Mouse (Mus musculus): ENCODE measurements at regions not wholly inside any gene's neighbourhood (a gene's known extent, or its start where the extent isn't known, plus 50 kb on each side); places are given as distances from the start of the nearest gene placed in this dataset.
"Not testable (repeated sequence)": the region's sequence is repeated elsewhere in the genome, so short reads cannot be mapped to it uniquely, and the experiment has no call there.

- not testable (repeated sequence) for TF ChIP-seq CTCF (IDR thresholded peaks at IDR 0.05; ENCODE audit: borderline replicate concordance, insufficient read depth, low read length); POLR2A (IDR thresholded peaks at IDR 0.05; ENCODE audit: low read depth, low read length)
Observed at GRCm38 (mm10) chr14:52726680-52727079, 231.1 kb upstream of the Olfr1507 start.
